Mouse (Mus musculus) right cerebral cortex, postnatal 36 days (tissue): Measurements from ENCODE around the gene Olfr1427.
"Not testable (repeated sequence)": the region's sequence is repeated elsewhere in the genome, so short reads cannot be mapped to it uniquely, and the experiment has no call there.

Source experiments
- DNase-seq, 2 experiments: peaks; one replicate each; pipeline ENCODE4 v3.0.0; 2022; ENCODE audit warnings: low spot score in 2 of 2, mixed read lengths in 1 of 2

Olfr1427 gene

GRCm38 (mm10) chr19:12103234-12103633 is at the start of gene Olfr1427:
Olfr1427 (minus strand) TSS chr19:12103334.
- no peak for DNase-seq

- DNase-seq: peak in 1 of 2 experiments; percentile 44
These were observed 42.3 kb upstream of the Olfr1427 start for GRCm38 (mm10) chr19:12145452-12145851.

GRCm38 (mm10) chr19:12143356-12143755 is 40.2 kb upstream of the Olfr1427 start:
- peak; percentile 30 to 59 for DNase-seq

- no peak for DNase-seq
These were observed 31.2 kb upstream of the Olfr1427 start for GRCm38 (mm10) chr19:12134289-12134688.

GRCm38 (mm10) chr19:12123103-12123502 is 20.0 kb upstream of the Olfr1427 start, which contains the start of gene Olfr76:
Olfr76 (minus strand) TSS chr19:12123203.
- DNase-seq: no peak

GRCm38 (mm10) chr19:12116464-12116863 is 13.3 kb upstream of the Olfr1427 start:
- no peak for DNase-seq

- no peak for DNase-seq
These were observed 12.7 kb upstream of the Olfr1427 start, which contains the start of gene Olfr1428 for GRCm38 (mm10) chr19:12115797-12116196. Olfr1428 (minus strand) TSS chr19:12115897.

GRCm38 (mm10) chr19:12113807-12114206 is 10.7 kb upstream of the Olfr1427 start:
- no peak for DNase-seq

- no peak for DNase-seq
These were observed 1.4 kb upstream of the Olfr1427 start for GRCm38 (mm10) chr19:12104541-12104940.

GRCm38 (mm10) chr19:12091913-12092312 is 11.2 kb downstream of the Olfr1427 start, which contains the start of gene Olfr1426:
Olfr1426 (minus strand) TSS chr19:12092013.
- DNase-seq: no peak

- DNase-seq: not testable (repeated sequence)
These were observed 25.5 kb downstream of the Olfr1427 start, which contains the start of gene Olfr1425 for GRCm38 (mm10) chr19:12077631-12078030. Olfr1425 (minus strand) TSS chr19:12077731.

GRCm38 (mm10) chr19:12069546-12069945 is 33.6 kb downstream of the Olfr1427 start:
- not testable (repeated sequence) for DNase-seq

- not testable (repeated sequence) for DNase-seq
These were observed 35.3 kb downstream of the Olfr1427 start for GRCm38 (mm10) chr19:12067806-12068205.

GRCm38 (mm10) chr19:12062582-12062981 is 40.6 kb downstream of the Olfr1427 start, which contains the start of gene Olfr1424:
Olfr1424 (minus strand) TSS chr19:12062682.
- DNase-seq: not testable (repeated sequence)
